Mouse (Mus musculus) megakaryocyte, embryonic 14.5 days (primary cell): ENCODE results near the gene Slc9a2. TPM values are rescaled to one million over a fixed set of nuclear protein-coding genes. Genes with fewer than 3 reads are reported as not detected.
"Not testable (repeated sequence)": the region's sequence is repeated elsewhere in the genome, so short reads cannot be mapped to it uniquely, and the experiment has no call there.

Experiments
- H3K27me3 ChIP-seq: replicated peaks from 2 replicates; pipeline ENCODE3; 2012; ENCODE audit warnings: inconsistent platforms
- H3K36me3 ChIP-seq: replicated peaks from 2 replicates; pipeline ENCODE3; 2012; ENCODE audit warnings: low read length, inconsistent platforms, mixed read lengths
- H3K4me1 ChIP-seq: 2 replicates; pipeline ENCODE4 v1.6.1; 2012; ENCODE audit warnings: inconsistent platforms
- H3K4me3 ChIP-seq: replicated peaks from 2 replicates; pipeline ENCODE3; 2012; ENCODE audit warnings: moderate library complexity, mild to moderate bottlenecking, inconsistent platforms
- H3K9me3 ChIP-seq: 2 replicates; pipeline ENCODE4 v1.6.1; 2012; ENCODE audit warnings: inconsistent platforms
- FLI1 ChIP-seq: IDR thresholded peaks from 2 replicates; pipeline ENCODE4 v1.6.1; 2012; ENCODE audit warnings: low read length, inconsistent platforms, mixed read lengths
- GATA1 ChIP-seq: IDR thresholded peaks from 3 replicates; pipeline ENCODE4 v1.6.1; 2012; ENCODE audit warnings: mixed read lengths, low read length, inconsistent platforms, borderline replicate concordance
- polyA plus RNA-seq: library from polyadenylated mRNA; stranded (reverse); fragments of >175 nt; gene quantifications from 2 replicates; pipeline ENCODE4 v1.2.3, GENCODE M21; 2012; ENCODE audit warnings: low replicate concordance; ENCODE audit not compliant: insufficient read depth

The Slc9a2 gene
- polyA plus RNA-seq, 1 experiment, result not detected

GRCm38 (mm10) chr1:40705099-40705498, 24.7 kb downstream of the Slc9a2 start:
- H3K9me3 ChIP-seq, result no peaks in the 10 kb centered on the region
- H3K36me3 ChIP-seq, result no peaks in the 10 kb centered on the region
- H3K27me3 ChIP-seq, result no peaks in the 10 kb centered on the region
- no peak overlapping the region for H3K4me3 ChIP-seq
- TF ChIP-seq GATA1 (no peak), FLI1 (no peak)
- H3K4me1 ChIP-seq, result no peaks in the 10 kb centered on the region

- Histone ChIP-seq H3K4me3 (no peak overlapping the region), H3K27me3 (no peaks in the 10 kb centered on the region), H3K4me1 (peaks cover 6% of the 10 kb centered on the region; the same call in 1 of the 2 replicates), H3K36me3 (no peaks in the 10 kb centered on the region), H3K9me3 (no peaks in the 10 kb centered on the region)
- no peak for TF ChIP-seq GATA1
- no peak for TF ChIP-seq FLI1
Measured at GRCm38 (mm10) chr1:40714950-40715349, 34.6 kb downstream of the Slc9a2 start.

GRCm38 (mm10) chr1:40726051-40726450, 45.7 kb downstream of the Slc9a2 start:
- Histone ChIP-seq H3K27me3 (no peaks in the 10 kb centered on the region), H3K9me3 (no peaks in the 10 kb centered on the region), H3K4me1 (no peaks in the 10 kb centered on the region), H3K4me3 (no peak overlapping the region), H3K36me3 (no peaks in the 10 kb centered on the region)
- TF ChIP-seq GATA1 (no peak), FLI1 (no peak)

GRCm38 (mm10) chr1:40727404-40727803, 47.0 kb downstream of the Slc9a2 start:
- TF ChIP-seq GATA1, result no peak
- no peak for TF ChIP-seq FLI1
- H3K4me1 ChIP-seq, result no peaks in the 10 kb centered on the region
- H3K36me3 ChIP-seq, result no peaks in the 10 kb centered on the region
- no peaks in the 10 kb centered on the region for H3K27me3 ChIP-seq
- no peaks in the 10 kb centered on the region for H3K9me3 ChIP-seq
- H3K4me3 ChIP-seq, result no peak overlapping the region

GRCm38 (mm10) chr1:40728636-40729035, 48.3 kb downstream of the Slc9a2 start:
- H3K4me1 ChIP-seq, result no peaks in the 10 kb centered on the region
- no peaks in the 10 kb centered on the region for H3K36me3 ChIP-seq
- H3K27me3 ChIP-seq, result no peaks in the 10 kb centered on the region
- H3K9me3 ChIP-seq, result no peaks in the 10 kb centered on the region
- TF ChIP-seq GATA1 (no peak), FLI1 (no peak)
- no peak overlapping the region for H3K4me3 ChIP-seq

- no peak for TF ChIP-seq GATA1
- no peak for TF ChIP-seq FLI1
- Histone ChIP-seq H3K27me3 (no peaks in the 10 kb centered on the region), H3K36me3 (no peaks in the 10 kb centered on the region), H3K9me3 (no peaks in the 10 kb centered on the region), H3K4me1 (no peaks in the 10 kb centered on the region), H3K4me3 (no peak overlapping the region)
Measured at GRCm38 (mm10) chr1:40737671-40738070, 57.3 kb downstream of the Slc9a2 start.

GRCm38 (mm10) chr1:40738246-40738645, 57.9 kb downstream of the Slc9a2 start:
- not testable (repeated sequence) for H3K36me3 ChIP-seq, H3K4me3 ChIP-seq, H3K27me3 ChIP-seq, H3K9me3 ChIP-seq, H3K4me1 ChIP-seq

- TF ChIP-seq GATA1, result no peak
- TF ChIP-seq FLI1, result no peak
- H3K4me3 ChIP-seq, result no peak overlapping the region
- no peaks in the 10 kb centered on the region for H3K4me1 ChIP-seq
Measured at GRCm38 (mm10) chr1:40740739-40741138, 60.4 kb downstream of the Slc9a2 start.

GRCm38 (mm10) chr1:40746089-40746488, 65.7 kb downstream of the Slc9a2 start:
- Histone ChIP-seq H3K9me3 (peaks cover 4% of the 10 kb centered on the region; the same call in 1 of the 2 replicates), H3K27me3 (no peaks in the 10 kb centered on the region), H3K4me3 (no peak overlapping the region), H3K4me1 (no peaks in the 10 kb centered on the region), H3K36me3 (no peaks in the 10 kb centered on the region)
- TF ChIP-seq FLI1 (no peak), GATA1 (no peak)

More at GRCm38 (mm10) chr1:40740739-40741138, 60.4 kb downstream of the Slc9a2 start:
- H3K36me3 ChIP-seq, result no peaks in the 10 kb centered on the region
- peaks cover 4% of the 10 kb centered on the region; the same call in 1 of the 2 replicates for H3K9me3 ChIP-seq
- H3K27me3 ChIP-seq, result no peaks in the 10 kb centered on the region

- Histone ChIP-seq H3K36me3 (no peaks in the 10 kb centered on the region), H3K27me3 (no peaks in the 10 kb centered on the region), H3K4me3 (no peak overlapping the region), H3K9me3 (no peaks in the 10 kb centered on the region), H3K4me1 (no peaks in the 10 kb centered on the region)
- no peak for TF ChIP-seq GATA1
- TF ChIP-seq FLI1, result no peak
Measured at GRCm38 (mm10) chr1:40759751-40760445, 79.5 kb downstream of the Slc9a2 start.
